Mouse (Mus musculus): Measurements from ENCODE around the gene Slc6a13.

- TF ChIP-seq POLR2A (IDR thresholded peaks at IDR 0.05; ENCODE audit: borderline replicate concordance, extremely low read depth, insufficient read depth, insufficient read length, poor library complexity, severe bottlenecking) (no peak), CTCF (IDR thresholded peaks at IDR 0.05; ENCODE audit: borderline replicate concordance, extremely low read depth, insufficient read depth, insufficient read length) (no peak)
Measured at GRCm38 (mm10) chr6:121319099-121319498, 19.1 kb downstream of the Slc6a13 start.

All from brain, embryonic 14.5 days (tissue).